Mouse (Mus musculus) monocyte, adult 2 months (primary cell): ENCODE data around the gene Glis1.

Experiments used
- DNase-seq, 2 experiments: peaks; one replicate each; pipeline ENCODE4 v3.0.0; 2022; ENCODE audit warnings: low spot score in 2 of 2, low read depth in 1 of 2

Glis1 gene

GRCm38 (mm10) chr4:107514981-107515380 is 80.6 kb downstream of the Glis1 start:
- no peak for DNase-seq

GRCm38 (mm10) chr4:107515626-107516025 is 81.2 kb downstream of the Glis1 start:
- no peak for DNase-seq

GRCm38 (mm10) chr4:107518766-107519165 is 84.4 kb downstream of the Glis1 start:
- no peak for DNase-seq

- DNase-seq, result no peak
Observed at GRCm38 (mm10) chr4:107520071-107520470, 85.7 kb downstream of the Glis1 start.

GRCm38 (mm10) chr4:107520816-107521215 is 86.4 kb downstream of the Glis1 start:
- no peak for DNase-seq

GRCm38 (mm10) chr4:107523607-107524151 is 89.3 kb downstream of the Glis1 start:
- DNase-seq, result no peak

GRCm38 (mm10) chr4:107535126-107535525 is 100.7 kb downstream of the Glis1 start:
- DNase-seq, result no peak

GRCm38 (mm10) chr4:107538116-107538515 is 103.7 kb downstream of the Glis1 start:
- no peak for DNase-seq

- no peak for DNase-seq
Observed at GRCm38 (mm10) chr4:107538561-107538960, 104.2 kb downstream of the Glis1 start.

- DNase-seq, result no peak
Observed at GRCm38 (mm10) chr4:107539021-107539420, 104.6 kb downstream of the Glis1 start.

- no peak for DNase-seq
Observed at GRCm38 (mm10) chr4:107541821-107542220, 107.4 kb downstream of the Glis1 start.

GRCm38 (mm10) chr4:107544843-107545242 is 110.5 kb downstream of the Glis1 start:
- DNase-seq, result no peak

- DNase-seq, result no peak
Observed at GRCm38 (mm10) chr4:107545726-107546125, 111.3 kb downstream of the Glis1 start.

GRCm38 (mm10) chr4:107546525-107546924 is 112.1 kb downstream of the Glis1 start:
- DNase-seq, result no peak

GRCm38 (mm10) chr4:107550096-107550495 is 115.7 kb downstream of the Glis1 start:
- DNase-seq, result no peak

GRCm38 (mm10) chr4:107550546-107550945 is 116.2 kb downstream of the Glis1 start:
- DNase-seq, result no peak

- no peak for DNase-seq
Observed at GRCm38 (mm10) chr4:107552696-107553095, 118.3 kb downstream of the Glis1 start.

GRCm38 (mm10) chr4:107553774-107554173 is 119.4 kb downstream of the Glis1 start:
- no peak for DNase-seq

- no peak for DNase-seq
Observed at GRCm38 (mm10) chr4:107558801-107559200, 124.4 kb downstream of the Glis1 start.

- no peak for DNase-seq
Observed at GRCm38 (mm10) chr4:107561056-107561455, 126.7 kb downstream of the Glis1 start.

GRCm38 (mm10) chr4:107568159-107568558 is 133.8 kb downstream of the Glis1 start:
- DNase-seq, result no peak

GRCm38 (mm10) chr4:107568881-107569443 is 134.6 kb downstream of the Glis1 start:
- no peak for DNase-seq

GRCm38 (mm10) chr4:107570329-107571014 is 136.1 kb downstream of the Glis1 start:
- no peak for DNase-seq
